Mouse (Mus musculus): ENCODE results near the gene Kcnc1.

- TF ChIP-seq ELF1 (IDR thresholded peaks at IDR 0.05; ENCODE audit: low read depth, low read length), result no peak
- no peak for TF ChIP-seq MAX (IDR thresholded peaks at IDR 0.05; ENCODE audit: low read length)
- no peak for TF ChIP-seq RAD21 (IDR thresholded peaks at IDR 0.05; ENCODE audit: low read depth, low read length)
- no peak for TF ChIP-seq EP300 (IDR thresholded peaks at IDR 0.05; ENCODE audit: low read length)
- no peak for TF ChIP-seq ZMIZ1 (IDR thresholded peaks at IDR 0.05; ENCODE audit: low read depth, low read length)
- TF ChIP-seq MXI1 (IDR thresholded peaks at IDR 0.05; ENCODE audit: low read depth, low read length), result no peak
- no peak for TF ChIP-seq MEF2A (IDR thresholded peaks at IDR 0.05; ENCODE audit: borderline replicate concordance, low read depth, low read length)
- TF ChIP-seq POLR2A (IDR thresholded peaks at IDR 0.05; ENCODE audit: low read depth, low read length), result no peak
- TF ChIP-seq UBTF (IDR thresholded peaks at IDR 0.05; ENCODE audit: low read depth, low read length), result no peak
- TF ChIP-seq CHD2 (IDR thresholded peaks at IDR 0.05; ENCODE audit: low read length), result no peak
- TF ChIP-seq CTCF (conservative IDR thresholded peaks at IDR 0.05 in 1 of 2, IDR thresholded peaks at IDR 0.05 in 1 of 2; ENCODE audit: low read depth in 2 of 2, low read length in 2 of 2), result no peak
- TF ChIP-seq MAFK (IDR thresholded peaks at IDR 0.05; ENCODE audit: insufficient replicate concordance, low read length), result no peak
- no peak for TF ChIP-seq USF1 (IDR thresholded peaks at IDR 0.05; ENCODE audit: low read depth, low read length)
These were observed 47.5 kb upstream of the Kcnc1 start for GRCm38 (mm10) chr7:46348813-46349212.

All from CH12.LX (cell line).